Mouse (Mus musculus) thymus, adult 2 months (tissue): Measurements from ENCODE around the gene Robo1.

Source experiments
- CTCF ChIP-seq: fragments of 200-500 bp; IDR thresholded peaks from 2 replicates; pipeline ENCODE4 v1.5.1; 2012; ENCODE audit warnings: mild to moderate bottlenecking, control low read depth, low read length, moderate library complexity, borderline replicate concordance; ENCODE audit not compliant: control insufficient read depth, poor library complexity, insufficient read depth; ENCODE audit errors: extremely low read depth
- POLR2A ChIP-seq: fragments of 200-500 bp; IDR thresholded peaks from 2 replicates; pipeline ENCODE4 v1.6.1; 2012; ENCODE audit warnings: mild to moderate bottlenecking, low read length, control low read depth, moderate library complexity; ENCODE audit not compliant: control insufficient read depth, poor library complexity, insufficient read depth; ENCODE audit errors: extremely low read depth

DNA sequence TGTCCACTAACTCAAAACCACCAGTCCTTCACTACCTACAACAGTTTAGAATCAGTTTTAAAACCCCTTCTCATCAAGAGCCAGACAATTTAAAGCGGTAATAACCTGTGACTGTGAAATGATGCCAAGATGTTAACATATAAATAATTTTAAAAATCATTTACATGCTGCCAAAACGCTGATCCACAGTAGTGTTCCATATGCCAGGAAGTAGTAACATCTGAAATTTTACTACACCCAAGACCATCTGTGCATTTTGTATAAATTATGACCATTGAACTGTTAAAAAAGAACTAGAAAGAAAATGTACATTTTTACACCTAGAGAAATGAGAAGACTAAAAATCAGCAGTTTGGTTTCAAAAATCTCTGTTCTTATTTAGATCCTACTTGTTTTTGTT, 600.8 kb downstream of the Robo1 start:
- no peak for TF ChIP-seq CTCF
- no peak for TF ChIP-seq POLR2A
